Mouse (Mus musculus): Measurements from ENCODE around the gene Rasgrp3.

- TF ChIP-seq CTCF (conservative IDR thresholded peaks at IDR 0.05; ENCODE audit: low read length) (no peak), POU5F1 (IDR thresholded peaks at IDR 0.05; ENCODE audit: borderline replicate concordance, low read length) (no peak), NANOG (IDR thresholded peaks at IDR 0.05; ENCODE audit: borderline replicate concordance, low read length) (no peak)
Measured at GRCm38 (mm10) chr17:75505053-75505452, 69.4 kb downstream of the Rasgrp3 start.
